Mouse (Mus musculus): ENCODE data around the gene Sync.

- TF ChIP-seq CHD2 (IDR thresholded peaks at IDR 0.05; ENCODE audit: low read depth, low read length) (no peak), HCFC1 (IDR thresholded peaks at IDR 0.05; ENCODE audit: borderline replicate concordance, insufficient read depth, low read length) (no peak), MAFK (IDR thresholded peaks at IDR 0.05; ENCODE audit: insufficient read depth, low read depth, low read length) (no peak), ZNF384 (IDR thresholded peaks at IDR 0.05; ENCODE audit: low read depth, low read length) (no peak), ZC3H11A (IDR thresholded peaks at IDR 0.05; ENCODE audit: borderline replicate concordance, low read depth, low read length) (no peak)
These were observed 45.4 kb downstream of the Sync start for GRCm38 (mm10) chr4:129332846-129333245.
